Mouse (Mus musculus): ENCODE results near the gene 1110017D15Rik.

GRCm38 (mm10) chr4:41470684-41471383 is 46.3 kb downstream of the 1110017D15Rik start:
- TF ChIP-seq HCFC1 (IDR thresholded peaks at IDR 0.05; ENCODE audit: borderline replicate concordance, insufficient read depth, low read length) (peak; percentile 9; the same call in 1 of the 2 replicates), ZC3H11A (IDR thresholded peaks at IDR 0.05; ENCODE audit: borderline replicate concordance, low read depth, low read length) (no peak)
